Mouse (Mus musculus): ENCODE data around the gene Gm5741. TPM values are rescaled to one million over a fixed set of nuclear protein-coding genes. Genes with fewer than 3 reads are reported as not detected.

Gene Gm5741
- polyA plus RNA-seq, 1 experiment from 2014 or later = not detected

- Histone ChIP-seq H3K4me1 (peaks cover 19% of the 10 kb centered on the region), H3K9ac (peak overlapping the region; percentile 96), H3K36me3 (peaks cover 38% of the 10 kb centered on the region), H3K9me3 (no peaks in the 10 kb centered on the region), H3K27ac (peak overlapping the region; percentile 100), H3K4me3 (peak overlapping the region; percentile 87), H3K27me3 (no peaks in the 10 kb centered on the region), H3K4me2 (replicated peaks) (peak overlapping the region; percentile 91)
- WGBS = under 1% methylated on average over 57 of the region's 57 CpGs
- 0 out of 2 replicates have a peak, but pooled peaks have one; percentile 2 for ATAC-seq (ENCODE audit: insufficient number of reproducible peaks, insufficient read depth, low FRiP score, low TSS enrichment)
Observed at GRCm38 (mm10) chr8:85037681-85038531, 29.9 kb downstream of the Gm5741 start.

- Histone ChIP-seq H3K9me3 (no peaks in the 10 kb centered on the region), H3K27me3 (no peaks in the 10 kb centered on the region), H3K4me2 (replicated peaks) (peak overlapping the region; percentile 91), H3K27ac (peak overlapping the region; percentile 100), H3K4me3 (peak overlapping the region; percentile 87), H3K4me1 (peaks cover 19% of the 10 kb centered on the region), H3K9ac (peak overlapping the region; percentile 96), H3K36me3 (peaks cover 40% of the 10 kb centered on the region)
- WGBS = 1% methylated on average over 14 of the region's 14 CpGs
- ATAC-seq (ENCODE audit: insufficient number of reproducible peaks, insufficient read depth, low FRiP score, low TSS enrichment) = peak; percentile 69
Observed at GRCm38 (mm10) chr8:85037366-85037680, 30.5 kb downstream of the Gm5741 start.

GRCm38 (mm10) chr8:85036718-85037365, 30.9 kb downstream of the Gm5741 start, which contains the start of gene Tnpo2:
Gene Tnpo2, plus strand, starts transcription at chr8:85036915.
- under 1% methylated on average over 59 of the region's 59 CpGs for WGBS

DNA sequence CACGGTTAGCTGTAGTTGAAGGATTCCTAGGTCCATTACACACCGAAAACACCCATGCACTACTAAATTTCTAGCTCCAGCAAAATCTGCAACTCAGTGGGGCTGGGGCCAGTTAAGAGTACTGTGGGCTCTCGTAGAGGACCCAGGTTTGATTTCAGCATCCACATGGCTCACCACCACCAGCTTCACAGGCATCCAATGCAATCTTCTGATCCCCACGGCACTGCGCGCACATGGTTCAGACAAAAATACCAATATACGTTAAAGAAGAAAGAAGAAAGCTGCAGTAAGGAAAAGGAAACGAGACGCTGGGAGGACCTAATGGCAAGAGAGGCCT, 31.4 kb downstream of the Gm5741 start:
- Histone ChIP-seq H3K27ac (peak overlapping the region; percentile 100), H3K4me2 (replicated peaks) (peak overlapping the region; percentile 78), H3K4me1 (peaks cover 19% of the 10 kb centered on the region), H3K9ac (peak overlapping the region; percentile 72), H3K27me3 (no peaks in the 10 kb centered on the region), H3K9me3 (no peaks in the 10 kb centered on the region), H3K36me3 (peaks cover 40% of the 10 kb centered on the region), H3K4me3 (peak overlapping the region; percentile 87)
- under 1% methylated on average over 9 of the region's 9 CpGs for WGBS
- ATAC-seq (ENCODE audit: insufficient number of reproducible peaks, insufficient read depth, low FRiP score, low TSS enrichment) = no peak

More at GRCm38 (mm10) chr8:85036718-85037365, 30.9 kb downstream of the Gm5741 start, which contains the start of gene Tnpo2:
- no peaks in the 10 kb centered on the region for H3K9me3 ChIP-seq
- peaks cover 40% of the 10 kb centered on the region for H3K36me3 ChIP-seq
- H3K4me3 ChIP-seq = peak within 1 kb of the TSS; percentile 87
- peak within 1 kb of the TSS; percentile 100 for H3K27ac ChIP-seq
- ATAC-seq (ENCODE audit: insufficient number of reproducible peaks, insufficient read depth, low FRiP score, low TSS enrichment) = peak; percentile 81
- H3K4me1 ChIP-seq = peaks cover 19% of the 10 kb centered on the region
- H3K27me3 ChIP-seq = no peaks in the 10 kb centered on the region
- peak within 1 kb of the TSS; percentile 96 for H3K9ac ChIP-seq
- H3K4me2 ChIP-seq (replicated peaks) = peak within 1 kb of the TSS; percentile 91

DNA sequence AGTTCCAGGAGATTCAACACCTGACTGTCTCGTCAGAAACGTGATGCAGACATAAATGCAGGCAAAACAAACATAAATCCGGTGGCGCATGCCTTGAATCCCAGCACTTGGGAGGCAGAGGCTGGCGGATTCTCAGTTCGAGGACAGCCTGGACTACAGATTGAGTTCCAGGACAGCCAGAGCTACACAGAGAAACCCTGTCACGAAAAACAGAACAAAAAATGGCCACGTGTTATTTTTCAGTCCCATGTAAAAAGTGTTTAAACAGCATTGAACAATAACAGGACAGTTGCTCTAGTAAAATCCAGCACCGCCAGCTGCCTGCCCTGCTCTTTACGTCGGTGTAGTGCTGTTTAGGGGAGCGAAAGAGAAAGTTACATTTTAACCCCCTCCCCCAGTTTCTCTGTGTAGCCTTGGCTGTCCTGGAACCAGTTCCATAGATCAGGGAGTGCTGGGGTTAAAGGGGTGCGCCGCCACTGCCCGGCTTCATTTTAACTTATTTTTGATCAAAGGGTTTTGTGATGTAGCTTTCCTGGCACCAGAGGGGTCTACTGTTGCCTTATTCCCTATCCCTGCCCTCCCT, 32.0 kb downstream of the Gm5741 start:
- peak overlapping the region; percentile 100 for H3K27ac ChIP-seq
- under 1% methylated on average over 15 of the region's 15 CpGs for WGBS
- H3K27me3 ChIP-seq = no peaks in the 10 kb centered on the region
- peak overlapping the region; percentile 78 for H3K4me2 ChIP-seq (replicated peaks)
- H3K36me3 ChIP-seq = peaks cover 38% of the 10 kb centered on the region
- H3K4me1 ChIP-seq = peaks cover 19% of the 10 kb centered on the region
- H3K9me3 ChIP-seq = no peaks in the 10 kb centered on the region
- ATAC-seq (ENCODE audit: insufficient number of reproducible peaks, insufficient read depth, low FRiP score, low TSS enrichment) = no peak
- H3K4me3 ChIP-seq = peak overlapping the region; percentile 87
- peak overlapping the region; percentile 72 for H3K9ac ChIP-seq

DNA sequence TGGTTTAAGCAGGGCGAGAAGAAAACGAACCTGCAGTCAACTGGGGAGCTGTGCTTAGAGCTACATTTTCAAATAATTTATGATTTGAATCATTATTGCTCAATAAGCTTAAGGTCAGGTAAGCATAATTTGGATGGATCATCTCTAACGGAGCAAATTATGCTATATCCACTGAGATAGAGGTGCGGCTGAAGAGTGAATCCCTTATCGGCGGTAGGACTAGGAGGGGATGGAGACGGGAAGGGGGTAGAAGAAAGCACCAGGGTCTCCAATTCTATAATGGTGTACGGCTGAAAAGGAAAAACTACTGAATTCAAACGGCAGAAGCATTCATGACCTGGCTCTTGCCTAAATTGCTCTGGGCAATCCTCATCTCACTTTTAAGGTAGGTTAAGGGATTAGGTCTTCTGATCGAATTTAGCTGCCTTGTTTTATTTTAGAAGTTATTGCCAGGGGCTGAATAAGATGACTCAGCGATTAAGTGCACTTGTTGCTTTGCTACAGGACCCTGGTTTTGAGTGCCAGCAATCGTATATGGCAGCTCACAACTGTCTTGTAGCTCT, 32.5 kb downstream of the Gm5741 start:
- Histone ChIP-seq H3K36me3 (peaks cover 37% of the 10 kb centered on the region), H3K4me1 (peaks cover 19% of the 10 kb centered on the region), H3K9me3 (no peaks in the 10 kb centered on the region), H3K4me3 (peak overlapping the region; percentile 87), H3K4me2 (replicated peaks) (peak overlapping the region; percentile 78), H3K9ac (peak overlapping the region; percentile 72), H3K27me3 (no peaks in the 10 kb centered on the region), H3K27ac (peak overlapping the region; percentile 100)
- ATAC-seq (ENCODE audit: insufficient number of reproducible peaks, insufficient read depth, low FRiP score, low TSS enrichment) = no peak
- WGBS = 7% methylated on average over 12 of the region's 12 CpGs

- Histone ChIP-seq H3K4me2 (replicated peaks) (peak overlapping the region; percentile 78), H3K36me3 (peaks cover 37% of the 10 kb centered on the region), H3K27ac (0 out of 2 replicates have a peak overlapping the region, but pooled peaks have one; percentile 100), H3K9ac (peak overlapping the region; percentile 72), H3K4me3 (peak overlapping the region; percentile 87), H3K4me1 (peaks cover 19% of the 10 kb centered on the region), H3K9me3 (no peaks in the 10 kb centered on the region), H3K27me3 (no peaks in the 10 kb centered on the region)
- WGBS = 4% methylated on average over 13 of the region's 13 CpGs
- no peak for ATAC-seq (ENCODE audit: insufficient number of reproducible peaks, insufficient read depth, low FRiP score, low TSS enrichment)
Observed at GRCm38 (mm10) chr8:85034764-85035163, 33.0 kb downstream of the Gm5741 start.

DNA sequence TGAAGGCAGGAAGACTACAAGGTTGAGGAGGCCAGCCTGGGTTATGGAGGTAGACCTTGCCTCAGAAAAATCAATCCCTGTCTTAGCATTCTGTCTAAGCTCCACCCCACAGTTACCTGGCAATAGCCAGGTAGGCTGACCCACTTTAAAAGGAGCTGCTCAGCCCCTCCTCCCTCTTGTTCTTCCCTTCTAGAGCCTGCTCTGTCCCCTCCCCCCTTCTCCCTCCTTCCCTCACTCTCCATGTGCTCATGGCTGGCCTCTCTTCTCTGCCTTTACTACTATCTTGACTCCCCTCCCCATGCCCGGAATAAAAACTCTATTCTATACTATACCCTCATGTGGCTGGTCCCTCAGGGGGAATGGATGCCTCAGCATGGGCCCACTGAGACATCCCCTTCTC, 33.9 kb downstream of the Gm5741 start:
- H3K4me1 ChIP-seq = peaks cover 20% of the 10 kb centered on the region
- H3K4me3 ChIP-seq = no peak overlapping the region

DNA sequence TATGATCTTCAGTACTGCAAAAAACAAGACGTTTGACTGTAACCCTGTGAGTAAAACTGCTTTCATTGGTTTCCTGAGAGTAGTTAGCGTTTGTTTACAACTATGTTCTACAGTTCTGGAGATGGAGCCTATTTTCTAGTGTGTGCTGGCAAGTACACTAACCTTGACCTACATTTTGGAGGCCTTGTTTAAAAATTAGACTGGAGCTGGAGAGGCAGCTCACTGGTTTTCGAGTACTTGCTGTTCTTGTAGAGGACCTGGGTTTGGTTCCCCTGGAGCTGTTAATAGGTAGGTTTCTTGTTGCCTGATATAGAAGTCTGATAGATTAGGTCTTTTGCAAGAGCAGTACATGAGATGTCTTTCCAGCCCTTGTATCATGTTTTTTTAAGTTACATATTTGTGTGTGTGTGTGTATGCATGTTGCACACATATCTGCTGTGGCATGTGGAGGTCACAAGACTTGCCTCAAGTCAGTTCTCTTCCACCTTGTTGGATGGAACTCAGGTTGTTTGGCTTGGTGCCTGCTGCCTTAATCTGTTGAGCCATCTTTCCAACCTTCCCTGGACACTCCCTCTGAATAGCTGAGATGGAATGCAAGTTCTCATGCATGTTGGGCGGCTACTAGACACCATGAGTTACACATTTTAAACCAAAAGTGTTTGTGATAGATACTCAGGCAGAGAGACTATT, 35.0 kb downstream of the Gm5741 start:
- ATAC-seq (ENCODE audit: insufficient number of reproducible peaks, insufficient read depth, low FRiP score, low TSS enrichment) = no peak
- H3K9me3 ChIP-seq = no peaks in the 10 kb centered on the region
- no peak overlapping the region for H3K27ac ChIP-seq
- H3K4me1 ChIP-seq = peaks cover 23% of the 10 kb centered on the region
- peaks cover 48% of the 10 kb centered on the region for H3K36me3 ChIP-seq
- no peaks in the 10 kb centered on the region for H3K27me3 ChIP-seq
- no peak overlapping the region for H3K9ac ChIP-seq
- no peak overlapping the region for H3K4me3 ChIP-seq
- WGBS = 86% methylated on average over 4 of the region's 4 CpGs
- no peak overlapping the region for H3K4me2 ChIP-seq (replicated peaks)

More for the DNA sequence above, 33.9 kb downstream of the Gm5741 start:
- peaks cover 46% of the 10 kb centered on the region for H3K36me3 ChIP-seq
- no peak overlapping the region for H3K4me2 ChIP-seq (replicated peaks)
- H3K27me3 ChIP-seq = no peaks in the 10 kb centered on the region
- no peak for ATAC-seq (ENCODE audit: insufficient number of reproducible peaks, insufficient read depth, low FRiP score, low TSS enrichment)
- no peak overlapping the region for H3K27ac ChIP-seq
- no peaks in the 10 kb centered on the region for H3K9me3 ChIP-seq
- WGBS = 51% methylated on average over 1 of the region's 1 CpGs
- H3K9ac ChIP-seq = no peak overlapping the region

- H3K9ac ChIP-seq = no peak overlapping the region; the same call in 1 of the 2 replicates
- H3K4me1 ChIP-seq = peaks cover 30% of the 10 kb centered on the region
- no peaks in the 10 kb centered on the region for H3K9me3 ChIP-seq
- no peak for ATAC-seq (ENCODE audit: insufficient number of reproducible peaks, insufficient read depth, low FRiP score, low TSS enrichment)
- H3K27me3 ChIP-seq = no peaks in the 10 kb centered on the region
- H3K27ac ChIP-seq = 0 out of 2 replicates have a peak overlapping the region, but pooled peaks have one; percentile 23
- H3K36me3 ChIP-seq = peaks cover 48% of the 10 kb centered on the region
- 88% methylated on average over 13 of the region's 14 CpGs for WGBS
- H3K4me3 ChIP-seq = no peak overlapping the region
- peak overlapping the region; percentile 97 for H3K4me2 ChIP-seq (replicated peaks)
Observed at GRCm38 (mm10) chr8:85029271-85029670, 38.5 kb downstream of the Gm5741 start.

- Histone ChIP-seq H3K27ac (peak overlapping the region; percentile 23; the same call in 1 of the 2 replicates), H3K9me3 (no peaks in the 10 kb centered on the region), H3K4me3 (peak overlapping the region; percentile 96), H3K4me1 (peaks cover 34% of the 10 kb centered on the region), H3K9ac (peak overlapping the region; percentile 99), H3K36me3 (peaks cover 52% of the 10 kb centered on the region), H3K27me3 (no peaks in the 10 kb centered on the region), H3K4me2 (replicated peaks) (peak overlapping the region; percentile 97)
- no peak for ATAC-seq (ENCODE audit: insufficient number of reproducible peaks, insufficient read depth, low FRiP score, low TSS enrichment)
- 30% methylated on average over 2 of the region's 2 CpGs for WGBS
Observed at GRCm38 (mm10) chr8:85027922-85028321, 39.9 kb downstream of the Gm5741 start.

Measured in embryonic facial prominence, embryonic 12.5 days (tissue).